Mouse (Mus musculus) thymus, adult 2 months (tissue): ENCODE data around the gene Gm21858. TPM values are rescaled to one million over a fixed set of nuclear protein-coding genes. Genes with fewer than 3 reads are reported as not detected.
"Not testable (repeated sequence)": the region's sequence is repeated elsewhere in the genome, so short reads cannot be mapped to it uniquely, and the experiment has no call there.

Source experiments
- DNase-seq: peaks from one replicate; pipeline ENCODE4 v3.0.0; 2021
- H3K27ac ChIP-seq: fragments of 200-500 bp; 2 replicates; pipeline ENCODE4 v1.5.1; 2012; ENCODE audit warnings: low read length, control low read depth; ENCODE audit not compliant: control insufficient read depth, insufficient read depth
- H3K27me3 ChIP-seq: fragments of 200-500 bp; 2 replicates; pipeline ENCODE4 v1.6.1; 2012; ENCODE audit warnings: mild to moderate bottlenecking, low read length, moderate library complexity, mixed read lengths; ENCODE audit not compliant: control insufficient read depth, insufficient read depth
- H3K36me3 ChIP-seq: fragments of 200-500 bp; 2 replicates; pipeline ENCODE4 v1.6.1; 2012; ENCODE audit warnings: mild to moderate bottlenecking, low read length, moderate library complexity; ENCODE audit not compliant: control insufficient read depth, insufficient read depth
- H3K4me1 ChIP-seq: fragments of 200-500 bp; replicated peaks from 2 replicates; pipeline ENCODE4 v1.6.1; 2012; ENCODE audit warnings: low read length; ENCODE audit not compliant: control insufficient read depth, insufficient read depth
- H3K4me3 ChIP-seq: fragments of 200-500 bp; 2 replicates; pipeline ENCODE4 v1.5.1; 2012; ENCODE audit warnings: mild to moderate bottlenecking, low read length, control low read depth, moderate library complexity; ENCODE audit not compliant: control insufficient read depth, insufficient read depth
- WGBS: fragments of 180-500 bp; shearing (Covaris S2); methylation state at CpG from one replicate; pipeline ENCODE4 v1.1.7; 2018; 5-methylcytosine and 5-hydroxymethylcytosine counted together
- polyA plus RNA-seq: library from polyadenylated mRNA; depleted of rRNA; stranded (reverse); fragments of >200 nt; gene quantifications from 2 replicates; pipeline ENCODE4 v1.2.3, GENCODE M21; 2012; rRNA removed

Gm21858 gene
- not detected in 2 replicates for polyA plus RNA-seq

DNA sequence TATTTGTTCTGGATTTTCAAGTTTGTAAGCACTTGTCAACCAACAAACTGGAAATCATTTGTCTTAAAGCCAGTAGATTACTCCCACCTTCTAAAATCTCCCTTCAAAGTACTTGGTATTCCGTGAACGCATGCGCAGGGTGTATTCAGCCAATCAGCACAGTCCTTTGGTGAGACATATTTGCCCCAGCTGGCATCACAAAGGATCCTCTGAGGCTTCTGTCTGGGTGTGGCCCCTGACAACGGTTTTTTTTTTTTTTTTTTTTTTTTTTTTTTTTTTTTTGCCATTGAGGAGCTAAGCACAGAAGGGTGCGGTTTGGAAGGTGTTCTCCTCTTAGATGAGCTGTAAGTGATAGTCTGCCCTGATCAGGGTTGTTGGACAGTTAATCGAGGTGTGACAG, at the start of gene Gm21858:
TSS of gene Gm21858 (plus strand) at position 301 of the 400 bp plus-strand sequence.
- H3K4me3 ChIP-seq, H3K4me1 ChIP-seq, H3K36me3 ChIP-seq, H3K27ac ChIP-seq, DNase-seq, H3K27me3 ChIP-seq: not testable (repeated sequence)
- WGBS = no CpG with 5 or more reads among the region's 6 CpGs
